Mouse (Mus musculus) hindbrain, embryonic 14.5 days (tissue): ENCODE results near the gene Tnrc6c. TPM values are rescaled to one million over a fixed set of nuclear protein-coding genes. Genes with fewer than 3 reads are reported as not detected.

Experiments used
- ATAC-seq: fragments of 200-750 bp; cut with Nextera tagmentation; 2 replicates; pipeline ENCODE4 v1.8.0; 2017; ENCODE audit warnings: moderate number of reproducible peaks, mild to moderate bottlenecking, moderate TSS enrichment, moderate library complexity; ENCODE audit not compliant: low FRiP score
- DNase-seq: peaks from one replicate; pipeline ENCODE4 v3.0.0-alpha.2; 2015; ENCODE audit warnings: low spot score
- H3K27ac ChIP-seq: fragments of 300-500 bp; sonication (generic); 2 replicates; pipeline ENCODE4 v1.5.1; 2014; ENCODE audit warnings: mild to moderate bottlenecking, moderate library complexity
- H3K27me3 ChIP-seq: fragments of 300-500 bp; sonication (generic); 2 replicates; pipeline ENCODE4 v1.6.1; 2014; ENCODE audit warnings: mild to moderate bottlenecking, low read length, mixed read lengths; ENCODE audit not compliant: control insufficient read depth, insufficient read depth
- H3K36me3 ChIP-seq: fragments of 300-500 bp; sonication (generic); replicated peaks from 2 replicates; pipeline ENCODE4 v1.6.1; 2014; ENCODE audit not compliant: control insufficient read depth, insufficient read depth
- H3K4me1 ChIP-seq: fragments of 300-500 bp; sonication (generic); replicated peaks from 2 replicates; pipeline ENCODE4 v1.6.1; 2014; ENCODE audit warnings: antibody characterized with exemption, low read length, mixed read lengths; ENCODE audit not compliant: control insufficient read depth, insufficient read depth
- H3K4me2 ChIP-seq: fragments of 300-500 bp; sonication (generic); replicated peaks from 2 replicates; pipeline ENCODE4 v1.6.1; 2014; ENCODE audit warnings: mild to moderate bottlenecking, moderate library complexity
- H3K4me3 ChIP-seq: fragments of 300-500 bp; sonication (generic); replicated peaks from 2 replicates; pipeline ENCODE4 v1.5.1; 2014; ENCODE audit warnings: mild to moderate bottlenecking, low read length
- H3K9ac ChIP-seq: fragments of 300-500 bp; sonication (generic); 2 replicates; pipeline ENCODE4 v1.6.1; 2014
- H3K9me3 ChIP-seq: fragments of 300-500 bp; sonication (generic); 2 replicates; pipeline ENCODE4 v1.6.1; 2016; ENCODE audit warnings: low read length; ENCODE audit not compliant: control insufficient read depth
- WGBS: fragments of 180-500 bp; shearing (Covaris S2); extraction: QIAGEN DNeasy Blood & Tissue Kit; methylation state at CpG from one replicate; pipeline ENCODE4 v1.1.7; 2014; 5-methylcytosine and 5-hydroxymethylcytosine counted together
- polyA plus RNA-seq: library from polyadenylated mRNA; unstranded; fragments of >200 nt; fragmentation: Nextera tagmentation; extraction: Ambion mirVana; gene quantifications from 2 replicates; pipeline ENCODE4 v1.2.1, GENCODE M21; 2014

Gene Tnrc6c
- 23.4 and 25.1 TPM in 2 replicates for polyA plus RNA-seq

- Histone ChIP-seq H3K4me2 (peak within 1 kb of the TSS; percentile 75), H3K9ac (peak within 1 kb of the TSS; percentile 97), H3K36me3 (no peaks in the 10 kb centered on the region), H3K4me3 (peak within 1 kb of the TSS; percentile 88), H3K9me3 (no peaks in the 10 kb centered on the region), H3K4me1 (peaks cover 29% of the 10 kb centered on the region), H3K27me3 (no peaks in the 10 kb centered on the region), H3K27ac (peak within 1 kb of the TSS; percentile 99)
- DNase-seq (peak; percentile 86), ATAC-seq (peak; percentile 93)
- 1% methylated on average over 62 of the region's 62 CpGs for WGBS
Measured at GRCm38 (mm10) chr11:117653491-117654351, at the start of gene Tnrc6c. Tnrc6c (plus strand) TSS chr11:117654289.

GRCm38 (mm10) chr11:117606137-117606536, 48.0 kb upstream of the Tnrc6c start:
- Histone ChIP-seq H3K27ac (no peak overlapping the region), H3K4me1 (peaks cover 23% of the 10 kb centered on the region), H3K4me3 (no peak overlapping the region), H3K9me3 (no peaks in the 10 kb centered on the region), H3K4me2 (peak overlapping the region; percentile 11; the same call in 1 of the 2 replicates), H3K27me3 (no peaks in the 10 kb centered on the region), H3K9ac (0 out of 2 replicates have a peak overlapping the region, but pooled peaks have one; percentile 8), H3K36me3 (no peaks in the 10 kb centered on the region)
- WGBS = 30% methylated on average over 9 of the region's 9 CpGs
- DNase-seq (no peak), ATAC-seq (no peak)

GRCm38 (mm10) chr11:117606605-117607203, 47.4 kb upstream of the Tnrc6c start:
- ATAC-seq (no peak), DNase-seq (peak; percentile 50)
- Histone ChIP-seq H3K4me1 (peaks cover 20% of the 10 kb centered on the region), H3K4me2 (peak overlapping the region; percentile 11; the same call in 1 of the 2 replicates), H3K4me3 (no peak overlapping the region), H3K9ac (no peak overlapping the region), H3K36me3 (no peaks in the 10 kb centered on the region), H3K9me3 (no peaks in the 10 kb centered on the region), H3K27me3 (no peaks in the 10 kb centered on the region), H3K27ac (0 out of 2 replicates have a peak overlapping the region, but pooled peaks have one; percentile 14)
- 5% methylated on average over 12 of the region's 13 CpGs for WGBS

- Histone ChIP-seq H3K9ac (no peak overlapping the region), H3K4me3 (no peak overlapping the region), H3K27ac (no peak overlapping the region), H3K4me1 (peaks cover 20% of the 10 kb centered on the region), H3K27me3 (no peaks in the 10 kb centered on the region), H3K36me3 (no peaks in the 10 kb centered on the region), H3K9me3 (no peaks in the 10 kb centered on the region), H3K4me2 (no peak overlapping the region)
- DNase-seq (no peak), ATAC-seq (no peak)
- 31% methylated on average over 9 of the region's 9 CpGs for WGBS
Measured at GRCm38 (mm10) chr11:117608141-117608789, 45.8 kb upstream of the Tnrc6c start.

- Histone ChIP-seq H3K9me3 (no peaks in the 10 kb centered on the region), H3K4me1 (peaks cover 20% of the 10 kb centered on the region), H3K9ac (no peak overlapping the region), H3K36me3 (no peaks in the 10 kb centered on the region), H3K27me3 (no peaks in the 10 kb centered on the region), H3K4me2 (no peak overlapping the region), H3K27ac (no peak overlapping the region), H3K4me3 (no peak overlapping the region)
- ATAC-seq (no peak), DNase-seq (no peak)
- 17% methylated on average over 7 of the region's 7 CpGs for WGBS
Measured at GRCm38 (mm10) chr11:117608976-117609375, 45.1 kb upstream of the Tnrc6c start.

- Histone ChIP-seq H3K4me2 (no peak overlapping the region), H3K4me1 (peaks cover 16% of the 10 kb centered on the region), H3K36me3 (no peaks in the 10 kb centered on the region), H3K4me3 (no peak overlapping the region), H3K9me3 (no peaks in the 10 kb centered on the region), H3K9ac (no peak overlapping the region), H3K27me3 (no peaks in the 10 kb centered on the region), H3K27ac (no peak overlapping the region)
- DNase-seq (no peak), ATAC-seq (no peak)
Measured at GRCm38 (mm10) chr11:117610589-117610988, 43.5 kb upstream of the Tnrc6c start.

GRCm38 (mm10) chr11:117611068-117611467, 43.0 kb upstream of the Tnrc6c start:
- no peak overlapping the region for H3K9ac ChIP-seq
- no peak for DNase-seq
- H3K4me2 ChIP-seq = 0 out of 2 replicates have a peak overlapping the region, but pooled peaks have one; percentile 2
- 20% methylated on average over 13 of the region's 13 CpGs for WGBS
- no peaks in the 10 kb centered on the region for H3K27me3 ChIP-seq
- no peak for ATAC-seq
- H3K9me3 ChIP-seq = no peaks in the 10 kb centered on the region
- no peak overlapping the region for H3K4me3 ChIP-seq
- no peak overlapping the region for H3K27ac ChIP-seq
- no peaks in the 10 kb centered on the region for H3K36me3 ChIP-seq
- H3K4me1 ChIP-seq = peaks cover 12% of the 10 kb centered on the region; the same call in 1 of the 2 replicates

- H3K9ac ChIP-seq = no peak overlapping the region
- H3K27me3 ChIP-seq = no peaks in the 10 kb centered on the region
- H3K9me3 ChIP-seq = no peaks in the 10 kb centered on the region
- no peak for DNase-seq
- H3K27ac ChIP-seq = no peak overlapping the region
- no peaks in the 10 kb centered on the region for H3K36me3 ChIP-seq
- no peak for ATAC-seq
- H3K4me2 ChIP-seq = no peak overlapping the region
- H3K4me1 ChIP-seq = peaks cover 10% of the 10 kb centered on the region
- WGBS = 56% methylated on average over 5 of the region's 5 CpGs
- H3K4me3 ChIP-seq = no peak overlapping the region
Measured at GRCm38 (mm10) chr11:117611860-117612259, 42.2 kb upstream of the Tnrc6c start.

GRCm38 (mm10) chr11:117612885-117613284, 41.2 kb upstream of the Tnrc6c start:
- H3K4me1 ChIP-seq = peaks cover 20% of the 10 kb centered on the region
- H3K27me3 ChIP-seq = no peaks in the 10 kb centered on the region
- no peak overlapping the region for H3K4me3 ChIP-seq
- H3K36me3 ChIP-seq = no peaks in the 10 kb centered on the region
- no peak overlapping the region for H3K9ac ChIP-seq
- DNase-seq (no peak), ATAC-seq (no peak)
- no peak overlapping the region for H3K27ac ChIP-seq
- no peak overlapping the region for H3K4me2 ChIP-seq
- WGBS = 55% methylated on average over 7 of the region's 7 CpGs
- H3K9me3 ChIP-seq = no peaks in the 10 kb centered on the region
